ENCODE assay signal across 9 mouse cellular contexts in the genomic region with DNA sequence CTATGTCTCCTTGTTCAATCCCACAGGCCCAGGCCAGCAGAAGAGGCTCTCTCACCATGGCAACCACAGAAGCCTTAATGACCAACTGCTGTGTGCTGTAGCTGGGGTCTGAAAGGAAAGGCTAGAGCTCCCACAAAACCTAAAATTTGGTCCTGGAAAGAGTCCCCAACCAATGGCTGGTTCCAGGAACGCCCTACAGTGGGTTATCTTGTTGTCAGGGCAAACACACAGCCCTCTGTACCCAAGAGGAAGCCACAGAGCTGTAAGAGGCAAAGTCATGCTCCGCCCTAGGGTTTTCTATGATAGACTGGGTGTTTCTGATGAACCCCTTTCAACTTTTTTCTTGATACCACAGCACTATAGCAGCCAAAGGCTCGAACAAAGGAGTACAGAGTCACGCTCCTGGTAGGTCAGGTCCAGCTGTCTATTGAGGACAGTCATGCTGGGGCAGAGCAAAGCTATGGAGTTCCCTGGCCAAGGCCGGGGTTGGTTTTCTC.
DNase-seq lines count a peak whose midpoint lies in the region; ATAC-seq and TF ChIP-seq lines count a peak whose summit lies in the region.
"Had no signal": no experiment of that assay in that cellular context is flagged by ENCODE, and none has a peak within 500 bp of the region (broad histone marks: within the 10 kb centered on the region; RNA-seq: fewer than 3 reads in every experiment).

No protein-coding gene starts in this region.

- no peak overlapping the region for H3K4me2 ChIP-seq in lung, embryonic 15.5 days
- no peak overlapping the region for H3K4me2 ChIP-seq in forebrain, embryonic 13.5 days
- H3K4me2 ChIP-seq in liver, embryonic 14.5 days (ENCODE audit: low read depth): peak overlapping the region; percentile 24; the same call in 1 of the 2 replicates

- peak overlapping the region; percentile 37; the same call in 1 of the 2 replicates for H3K27ac ChIP-seq in lung, embryonic 15.5 days
- H3K27ac ChIP-seq in forebrain, embryonic 13.5 days: peak overlapping the region; percentile 64
- H3K27ac ChIP-seq in liver, embryonic 14.5 days: peak overlapping the region; percentile 43

- intact Hi-C loops in gastrocnemius, postnatal 36 days (cut with DNase I): loop anchor here (2.0 to 10.0 kb wide), 2 partner anchors 123 to 241 kb away; no protein-coding TSS in a partner anchor

- 68% methylated on average over 5 of the region's 5 CpGs for WGBS in lung, embryonic 15.5 days
- 32% methylated on average over 5 of the region's 5 CpGs for WGBS in forebrain, embryonic 13.5 days
- 28% methylated on average over 5 of the region's 5 CpGs for WGBS in liver, embryonic 14.5 days (ENCODE audit: insufficient replicate concordance)

- no peak for DNase-seq in lung, postnatal 14 days
- peak in 2 of 3 experiments; percentile 30 to 81 for DNase-seq in liver, embryonic 14.5 days (ENCODE audit: low read depth in 3 of 3, low spot score in 3 of 3)
- DNase-seq in splenic B cell, adult 2 months (ENCODE audit: low read depth, low spot score): peak; percentile 59
- no peak for DNase-seq in cerebellum, adult 11 months
- DNase-seq in right cerebral cortex, adult 2 months (ENCODE audit: low spot score in 2 of 2): no peak
- DNase-seq in gastrocnemius, postnatal 36 days: no peak

- no peaks in the 10 kb centered on the region for H3K27me3 ChIP-seq in lung, embryonic 15.5 days
- no peaks in the 10 kb centered on the region for H3K27me3 ChIP-seq in forebrain, embryonic 13.5 days
- no peaks in the 10 kb centered on the region for H3K27me3 ChIP-seq in liver, embryonic 14.5 days (ENCODE audit: control insufficient read depth, insufficient read depth, low read length)
- H3K27me3 ChIP-seq in splenic B cell, adult 2 months (ENCODE audit: control insufficient read depth, insufficient read depth, low read length, poor library complexity, severe bottlenecking): no peaks in the 10 kb centered on the region; the same call in 1 of the 2 replicates
- H3K27me3 ChIP-seq: Patski had no signal

- H3K4me3 ChIP-seq in lung, embryonic 15.5 days: no peak overlapping the region
- no peak overlapping the region for H3K4me3 ChIP-seq in forebrain, embryonic 13.5 days
- peak overlapping the region in 1 of 2 experiments; percentile 16; a peak in 1 of 4 replicates for H3K4me3 ChIP-seq in liver, embryonic 14.5 days (ENCODE audit: insufficient read depth in 1 of 2, low read depth in 2 of 2, low read length in 2 of 2)

- H3K4me1 ChIP-seq in lung, embryonic 15.5 days: peaks cover 16% of the 10 kb centered on the region; the same call in 1 of the 2 replicates
- H3K4me1 ChIP-seq in forebrain, embryonic 13.5 days: peaks cover 60% of the 10 kb centered on the region
- peaks cover 0 to 9% of the 10 kb centered on the region in 2 experiments; a peak in 3 of 4 replicates for H3K4me1 ChIP-seq in liver, embryonic 14.5 days (replicated peaks; ENCODE audit: control insufficient read depth in 2 of 2, insufficient read depth in 2 of 2, low read length in 1 of 2)

- no peak for TF ChIP-seq EP300 in liver, embryonic 14.5 days (IDR thresholded peaks at IDR 0.05; ENCODE audit: low read depth)

- H3K9me3 ChIP-seq in lung, embryonic 15.5 days: no peaks in the 10 kb centered on the region
- H3K9me3 ChIP-seq in forebrain, embryonic 13.5 days (replicated peaks): no peaks in the 10 kb centered on the region
- no peaks in the 10 kb centered on the region for H3K9me3 ChIP-seq in liver, embryonic 14.5 days (ENCODE audit: control insufficient read depth, low read length)

- TF ChIP-seq CTCF in liver, embryonic 14.5 days (IDR thresholded peaks at IDR 0.05; ENCODE audit: low read depth): no peak

- no peaks in the 10 kb centered on the region for H3K36me3 ChIP-seq in lung, embryonic 15.5 days
- H3K36me3 ChIP-seq in forebrain, embryonic 13.5 days (ENCODE audit: poor library complexity, severe bottlenecking): no peaks in the 10 kb centered on the region
- no peaks in the 10 kb centered on the region for H3K36me3 ChIP-seq in liver, embryonic 14.5 days (replicated peaks; ENCODE audit: control insufficient read depth, insufficient read depth, low read depth)
- no peaks in the 10 kb centered on the region for H3K36me3 ChIP-seq in splenic B cell, adult 2 months (ENCODE audit: control insufficient read depth, insufficient read depth, low read length, poor library complexity, severe bottlenecking)

- ATAC-seq in lung, embryonic 15.5 days (ENCODE audit: borderline replicate concordance, extremely low read depth, low FRiP score, low TSS enrichment): no peak
- no peak for ATAC-seq in forebrain, embryonic 13.5 days
- ATAC-seq in liver, embryonic 14.5 days (ENCODE audit: insufficient read depth): peak; percentile 73
- ATAC-seq: Patski had no signal

- no peak overlapping the region for H3K9ac ChIP-seq in lung, embryonic 15.5 days
- no peak overlapping the region for H3K9ac ChIP-seq in forebrain, embryonic 13.5 days
- no peak overlapping the region for H3K9ac ChIP-seq in liver, embryonic 14.5 days (replicated peaks)

Comparison
In these comparisons a context has a peak if more than half of its experiments do, and no peak if none do; other contexts are left out.
1. DNase-seq: peak in liver, embryonic 14.5 days (2 of 3) and splenic B cell, adult 2 months (single experiment); none in lung, postnatal 14 days (single experiment), cerebellum, adult 11 months (single experiment), right cerebral cortex, adult 2 months (0 of 2) and gastrocnemius, postnatal 36 days (0 of 2).
2. Peak in every context shown above with its lines, with median percentiles within 50 percentile points of each other: H3K27ac ChIP-seq.